Mouse (Mus musculus): ENCODE measurements around the gene Ggt1. TPM values are rescaled to one million over a fixed set of nuclear protein-coding genes. Genes with fewer than 3 reads are reported as not detected.
A peak's percentile ranks its signal among the peaks of the same experiment; 100 is the strongest.

Gene Ggt1
- total and polyA plus RNA-seq, 3 experiments = not detected

GRCm38 (mm10) chr10:75551175-75551574, 10.2 kb upstream of the Ggt1 start:
- no peaks in the 10 kb centered on the region for H3K36me3 ChIP-seq (replicated peaks)
- peaks cover 4% of the 10 kb centered on the region; the same call in 1 of the 2 replicates for H3K4me1 ChIP-seq (ENCODE audit: insufficient read depth, low read depth, low read length)
- TF ChIP-seq GATA1 (IDR thresholded peaks at IDR 0.05; ENCODE audit: borderline replicate concordance, low read length) (no peak), CTCF (IDR thresholded peaks at IDR 0.05; ENCODE audit: low read depth, low read length) (no peak), TAL1 (conservative IDR thresholded peaks at IDR 0.05; ENCODE audit: low read depth, low read length) (no peak), GATA2 (IDR thresholded peaks at IDR 0.05; ENCODE audit: borderline replicate concordance, low read depth, low read length) (no peak), POLR2AphosphoS5 (IDR thresholded peaks at IDR 0.05; ENCODE audit: insufficient replicate concordance, low read depth, low read length) (no peak)
- no peaks in the 10 kb centered on the region for H3K9me3 ChIP-seq (replicated peaks)
- DNase-seq (ENCODE audit: low spot score) = no peak
- ATAC-seq (ENCODE audit: extremely low read depth, insufficient number of reproducible peaks, low FRiP score, poor library complexity, severe bottlenecking) = peak; percentile 70
- H3K4me3 ChIP-seq (ENCODE audit: low read depth, low read length) = no peak overlapping the region
- peaks cover 27% of the 10 kb centered on the region for H3K27me3 ChIP-seq (ENCODE audit: insufficient read depth, low read length)

- no peak for ATAC-seq (ENCODE audit: extremely low read depth, insufficient number of reproducible peaks, low FRiP score, poor library complexity, severe bottlenecking)
- H3K4me1 ChIP-seq (ENCODE audit: insufficient read depth, low read depth, low read length) = peaks cover 4% of the 10 kb centered on the region; the same call in 1 of the 2 replicates
- DNase-seq (ENCODE audit: low spot score) = no peak
- TF ChIP-seq TAL1 (conservative IDR thresholded peaks at IDR 0.05; ENCODE audit: low read depth, low read length) = no peak
- TF ChIP-seq POLR2AphosphoS5 (IDR thresholded peaks at IDR 0.05; ENCODE audit: insufficient replicate concordance, low read depth, low read length) = no peak
- TF ChIP-seq CTCF (IDR thresholded peaks at IDR 0.05; ENCODE audit: low read depth, low read length) = no peak
- TF ChIP-seq GATA1 (IDR thresholded peaks at IDR 0.05; ENCODE audit: borderline replicate concordance, low read length) = no peak
- H3K4me3 ChIP-seq (ENCODE audit: low read depth, low read length) = no peak overlapping the region
- H3K27me3 ChIP-seq (ENCODE audit: insufficient read depth, low read length) = peaks cover 36% of the 10 kb centered on the region
- no peaks in the 10 kb centered on the region for H3K36me3 ChIP-seq (replicated peaks)
- H3K9me3 ChIP-seq (replicated peaks) = no peaks in the 10 kb centered on the region
Measured at GRCm38 (mm10) chr10:75552106-75552505, 9.3 kb upstream of the Ggt1 start.

GRCm38 (mm10) chr10:75552701-75553450, 8.5 kb upstream of the Ggt1 start:
- ATAC-seq (ENCODE audit: extremely low read depth, insufficient number of reproducible peaks, low FRiP score, poor library complexity, severe bottlenecking) = no peak
- H3K36me3 ChIP-seq (replicated peaks) = no peaks in the 10 kb centered on the region
- H3K4me3 ChIP-seq (ENCODE audit: low read depth, low read length) = no peak overlapping the region
- TF ChIP-seq TAL1 (conservative IDR thresholded peaks at IDR 0.05; ENCODE audit: low read depth, low read length) (no peak), POLR2AphosphoS5 (IDR thresholded peaks at IDR 0.05; ENCODE audit: insufficient replicate concordance, low read depth, low read length) (no peak), GATA1 (IDR thresholded peaks at IDR 0.05; ENCODE audit: borderline replicate concordance, low read length) (no peak), CTCF (IDR thresholded peaks at IDR 0.05; ENCODE audit: low read depth, low read length) (no peak), GATA2 (IDR thresholded peaks at IDR 0.05; ENCODE audit: borderline replicate concordance, low read depth, low read length) (no peak)
- no peaks in the 10 kb centered on the region for H3K9me3 ChIP-seq (replicated peaks)
- no peak for DNase-seq (ENCODE audit: low spot score)
- peaks cover 4% of the 10 kb centered on the region; the same call in 1 of the 2 replicates for H3K4me1 ChIP-seq (ENCODE audit: insufficient read depth, low read depth, low read length)
- H3K27me3 ChIP-seq (ENCODE audit: insufficient read depth, low read length) = peaks cover 38% of the 10 kb centered on the region

GRCm38 (mm10) chr10:75554090-75554489, 7.3 kb upstream of the Ggt1 start:
- Histone ChIP-seq H3K36me3 (replicated peaks) (no peaks in the 10 kb centered on the region), H3K9me3 (replicated peaks) (no peaks in the 10 kb centered on the region), H3K4me3 (ENCODE audit: low read depth, low read length) (no peak overlapping the region), H3K27me3 (ENCODE audit: insufficient read depth, low read length) (peaks cover 39% of the 10 kb centered on the region), H3K4me1 (ENCODE audit: insufficient read depth, low read depth, low read length) (peaks cover 4% of the 10 kb centered on the region; the same call in 1 of the 2 replicates)
- no peak for TF ChIP-seq GATA1 (IDR thresholded peaks at IDR 0.05; ENCODE audit: borderline replicate concordance, low read length)
- no peak for ATAC-seq (ENCODE audit: extremely low read depth, insufficient number of reproducible peaks, low FRiP score, poor library complexity, severe bottlenecking)
- no peak for DNase-seq (ENCODE audit: low spot score)

GRCm38 (mm10) chr10:75555557-75555956, 5.8 kb upstream of the Ggt1 start:
- no peaks in the 10 kb centered on the region for H3K36me3 ChIP-seq (replicated peaks)
- no peak for DNase-seq (ENCODE audit: low spot score)
- peaks cover 4% of the 10 kb centered on the region; the same call in 1 of the 2 replicates for H3K4me1 ChIP-seq (ENCODE audit: insufficient read depth, low read depth, low read length)
- no peaks in the 10 kb centered on the region for H3K9me3 ChIP-seq (replicated peaks)
- TF ChIP-seq CTCF (IDR thresholded peaks at IDR 0.05; ENCODE audit: low read depth, low read length) (no peak), POLR2AphosphoS5 (IDR thresholded peaks at IDR 0.05; ENCODE audit: insufficient replicate concordance, low read depth, low read length) (no peak), GATA1 (IDR thresholded peaks at IDR 0.05; ENCODE audit: borderline replicate concordance, low read length) (no peak)
- H3K4me3 ChIP-seq (ENCODE audit: low read depth, low read length) = no peak overlapping the region
- peaks cover 54% of the 10 kb centered on the region for H3K27me3 ChIP-seq (ENCODE audit: insufficient read depth, low read length)
- no peak for ATAC-seq (ENCODE audit: extremely low read depth, insufficient number of reproducible peaks, low FRiP score, poor library complexity, severe bottlenecking)

GRCm38 (mm10) chr10:75556026-75556425, 5.4 kb upstream of the Ggt1 start:
- no peak for ATAC-seq (ENCODE audit: extremely low read depth, insufficient number of reproducible peaks, low FRiP score, poor library complexity, severe bottlenecking)

More at GRCm38 (mm10) chr10:75556026-75556425, 5.4 kb upstream of the Ggt1 start:
- H3K4me3 ChIP-seq (ENCODE audit: low read depth, low read length) = no peak overlapping the region
- no peak for DNase-seq (ENCODE audit: low spot score)
- H3K27me3 ChIP-seq (ENCODE audit: insufficient read depth, low read length) = peaks cover 57% of the 10 kb centered on the region
- TF ChIP-seq CTCF (IDR thresholded peaks at IDR 0.05; ENCODE audit: low read depth, low read length) (no peak), GATA1 (IDR thresholded peaks at IDR 0.05; ENCODE audit: borderline replicate concordance, low read length) (no peak), TAL1 (conservative IDR thresholded peaks at IDR 0.05; ENCODE audit: low read depth, low read length) (no peak), POLR2AphosphoS5 (IDR thresholded peaks at IDR 0.05; ENCODE audit: insufficient replicate concordance, low read depth, low read length) (no peak), GATA2 (IDR thresholded peaks at IDR 0.05; ENCODE audit: borderline replicate concordance, low read depth, low read length) (no peak)
- H3K36me3 ChIP-seq (replicated peaks) = no peaks in the 10 kb centered on the region
- H3K4me1 ChIP-seq (ENCODE audit: insufficient read depth, low read depth, low read length) = peaks cover 4% of the 10 kb centered on the region; the same call in 1 of the 2 replicates
- H3K9me3 ChIP-seq (replicated peaks) = no peaks in the 10 kb centered on the region

All from G1E (cell line).